Mouse (Mus musculus): ENCODE data around the gene March9. TPM values are rescaled to one million over a fixed set of nuclear protein-coding genes. Genes with fewer than 3 reads are reported as not detected.

March9 gene
- polyA plus RNA-seq, 1 experiment, result 13.1 TPM

DNA sequence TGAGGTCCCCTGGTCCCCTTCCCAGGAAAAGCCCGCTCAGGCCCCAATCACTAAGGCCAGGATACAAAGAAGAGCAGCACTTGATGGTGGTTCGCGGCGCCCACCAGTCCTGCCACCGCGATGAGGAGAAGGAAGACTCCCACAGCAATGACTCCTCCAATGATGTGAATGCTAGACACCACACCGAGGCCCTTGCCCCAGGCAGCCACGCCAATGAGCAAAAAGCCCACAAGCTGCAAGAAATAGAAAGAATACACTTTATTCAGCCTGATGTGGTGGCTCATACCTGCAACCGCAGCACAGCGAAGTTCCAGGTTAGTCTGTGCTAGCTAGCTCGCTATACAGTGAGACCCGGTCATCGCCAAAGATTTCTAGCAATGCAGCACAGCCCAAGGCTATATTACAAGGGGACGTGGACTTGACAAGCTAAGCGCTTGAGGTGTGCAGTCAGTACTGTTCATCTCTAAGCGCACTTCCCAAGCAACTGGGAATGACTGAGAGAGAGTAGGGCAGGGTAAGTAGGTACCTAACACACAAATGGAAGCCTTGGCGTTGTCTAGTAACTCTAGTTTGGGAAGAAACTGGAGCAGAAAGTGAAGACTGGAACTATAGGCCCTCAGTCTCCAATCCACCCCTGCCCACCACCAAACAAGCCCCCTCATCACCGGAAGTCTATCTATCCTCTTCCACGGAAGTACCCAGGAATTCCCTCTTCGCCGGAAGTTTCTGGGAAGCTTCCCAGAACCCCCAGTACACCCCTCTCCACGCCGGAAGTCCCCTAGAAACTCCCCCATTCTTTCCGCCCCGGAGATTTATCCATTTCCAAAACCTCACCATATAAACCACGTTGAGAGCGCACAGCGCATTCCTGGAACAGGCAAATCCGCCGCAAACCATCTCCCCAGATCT, 9.6 kb upstream of the March9 start:
- peak overlapping the region; percentile 86 for H3K4me3 ChIP-seq (ENCODE audit: insufficient read depth, low read depth, low read length)
- no peak for DNase-seq
- TF ChIP-seq CTCF (conservative IDR thresholded peaks at IDR 0.05; ENCODE audit: insufficient read depth, insufficient read length, low read depth, low read length), result no peak
- no peak for TF ChIP-seq POLR2A (IDR thresholded peaks at IDR 0.05; ENCODE audit: low read depth, low read length)
- no peaks in the 10 kb centered on the region for H3K27me3 ChIP-seq (replicated peaks; ENCODE audit: control insufficient read depth, insufficient read depth, low read length)
- peak overlapping the region; percentile 71 for H3K27ac ChIP-seq (ENCODE audit: insufficient read depth, low read depth, low read length)
- peaks cover 1% of the 10 kb centered on the region for H3K36me3 ChIP-seq (ENCODE audit: control insufficient read depth, insufficient read depth, low read length)
- 3% methylated on average over 30 of the region's 30 CpGs for WGBS
- H3K4me1 ChIP-seq (ENCODE audit: control insufficient read depth, insufficient read depth, low read length), result no peaks in the 10 kb centered on the region; the same call in 1 of the 2 replicates

DNA sequence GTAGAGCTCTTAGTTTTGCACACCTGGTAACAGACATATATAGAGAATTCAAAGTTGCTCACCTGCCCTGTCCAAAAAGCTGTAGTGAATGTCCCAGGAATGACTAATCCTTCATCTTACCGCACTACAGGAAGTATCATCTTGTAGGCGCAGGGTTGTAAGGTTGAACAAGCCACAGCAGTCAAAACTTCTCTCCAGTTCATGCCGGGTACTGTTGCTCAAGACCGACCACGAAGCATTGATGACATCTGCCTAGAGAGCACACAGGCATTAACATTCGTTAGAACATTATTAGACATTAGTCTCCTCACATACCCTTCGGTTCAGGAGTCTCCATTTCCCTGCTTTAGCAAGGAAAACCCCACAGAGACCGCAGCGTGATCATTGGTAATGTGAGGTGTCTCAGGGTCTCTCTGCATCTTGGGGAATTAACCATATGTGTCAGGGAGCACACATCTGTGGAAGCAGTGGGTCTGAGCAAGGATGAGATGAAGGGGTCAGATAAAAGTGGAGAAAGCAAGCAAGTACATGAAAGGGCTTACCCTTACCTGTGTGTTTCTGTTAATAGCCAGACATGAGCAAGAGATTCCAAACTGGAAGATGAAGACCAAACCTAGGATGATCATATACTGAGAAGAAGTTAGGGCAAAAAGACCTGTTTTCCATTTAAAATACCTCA, 8.5 kb upstream of the March9 start:
- Histone ChIP-seq H3K36me3 (ENCODE audit: control insufficient read depth, insufficient read depth, low read length) (peaks cover 1% of the 10 kb centered on the region), H3K27ac (ENCODE audit: insufficient read depth, low read depth, low read length) (no peak overlapping the region), H3K4me3 (ENCODE audit: insufficient read depth, low read depth, low read length) (no peak overlapping the region), H3K27me3 (replicated peaks; ENCODE audit: control insufficient read depth, insufficient read depth, low read length) (no peaks in the 10 kb centered on the region), H3K4me1 (ENCODE audit: control insufficient read depth, insufficient read depth, low read length) (peaks cover 3% of the 10 kb centered on the region)
- 67% methylated on average over 9 of the region's 9 CpGs for WGBS
- no peak for TF ChIP-seq CTCF (conservative IDR thresholded peaks at IDR 0.05; ENCODE audit: insufficient read depth, insufficient read length, low read depth, low read length)
- no peak for TF ChIP-seq POLR2A (IDR thresholded peaks at IDR 0.05; ENCODE audit: low read depth, low read length)
- DNase-seq, result no peak

DNA sequence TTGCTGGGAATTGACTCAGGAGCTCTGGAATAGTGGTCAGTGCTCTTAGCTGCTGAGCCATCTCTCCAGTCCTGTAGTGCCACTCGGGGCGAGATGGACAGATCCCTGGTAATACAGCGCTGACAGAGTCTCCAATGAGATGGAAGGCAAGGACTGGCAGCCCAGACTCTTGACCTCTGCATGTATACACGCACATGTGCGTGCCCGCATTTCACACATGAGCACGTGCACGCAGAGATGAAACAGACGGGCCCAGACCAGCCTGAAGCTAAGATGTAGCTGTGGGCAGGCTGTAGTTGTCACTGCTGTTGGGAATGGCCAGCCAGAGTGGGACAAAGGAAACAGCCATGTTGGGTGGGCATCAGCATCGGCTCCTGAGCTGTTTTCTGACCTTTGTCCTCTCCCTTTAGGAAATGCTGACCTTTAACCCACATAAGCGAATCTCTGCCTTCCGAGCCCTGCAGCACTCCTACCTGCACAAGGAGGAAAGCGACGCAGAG, 6.6 kb upstream of the March9 start:
- TF ChIP-seq CTCF (conservative IDR thresholded peaks at IDR 0.05; ENCODE audit: insufficient read depth, insufficient read length, low read depth, low read length) (no peak), POLR2A (IDR thresholded peaks at IDR 0.05; ENCODE audit: low read depth, low read length) (no peak)
- Histone ChIP-seq H3K27ac (ENCODE audit: insufficient read depth, low read depth, low read length) (no peak overlapping the region), H3K27me3 (replicated peaks; ENCODE audit: control insufficient read depth, insufficient read depth, low read length) (no peaks in the 10 kb centered on the region), H3K36me3 (ENCODE audit: control insufficient read depth, insufficient read depth, low read length) (peaks cover 1% of the 10 kb centered on the region), H3K4me1 (ENCODE audit: control insufficient read depth, insufficient read depth, low read length) (peaks cover 3% of the 10 kb centered on the region), H3K4me3 (ENCODE audit: insufficient read depth, low read depth, low read length) (no peak overlapping the region)
- no peak for DNase-seq
- WGBS, result 81% methylated on average over 14 of the region's 14 CpGs

DNA sequence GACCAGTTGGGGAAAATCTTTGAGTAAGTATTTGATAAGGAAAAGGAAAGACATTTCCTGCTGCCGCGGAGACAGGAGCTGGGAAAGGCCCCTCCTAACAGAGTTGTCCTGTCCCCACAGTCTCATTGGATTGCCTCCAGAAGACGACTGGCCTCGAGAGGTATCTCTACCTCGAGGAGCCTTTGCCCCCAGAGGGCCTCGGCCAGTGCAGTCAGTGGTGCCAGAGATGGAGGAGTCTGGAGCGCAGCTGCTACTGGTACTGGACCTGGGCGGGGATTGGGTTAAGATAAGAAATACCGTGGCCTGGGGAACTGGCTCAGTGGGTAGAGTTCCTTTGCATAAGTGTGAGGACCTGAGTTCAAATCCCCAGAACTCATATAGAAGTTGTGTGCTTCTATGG, 6.0 kb upstream of the March9 start:
- Histone ChIP-seq H3K27me3 (replicated peaks; ENCODE audit: control insufficient read depth, insufficient read depth, low read length) (no peaks in the 10 kb centered on the region), H3K27ac (ENCODE audit: insufficient read depth, low read depth, low read length) (no peak overlapping the region), H3K4me1 (ENCODE audit: control insufficient read depth, insufficient read depth, low read length) (peaks cover 3% of the 10 kb centered on the region), H3K4me3 (ENCODE audit: insufficient read depth, low read depth, low read length) (no peak overlapping the region), H3K36me3 (ENCODE audit: control insufficient read depth, insufficient read depth, low read length) (peaks cover 1% of the 10 kb centered on the region)
- TF ChIP-seq POLR2A (IDR thresholded peaks at IDR 0.05; ENCODE audit: low read depth, low read length) (no peak), CTCF (conservative IDR thresholded peaks at IDR 0.05; ENCODE audit: insufficient read depth, insufficient read length, low read depth, low read length) (no peak)
- DNase-seq, result peak; percentile 60
- WGBS, result 61% methylated on average over 9 of the region's 9 CpGs

DNA sequence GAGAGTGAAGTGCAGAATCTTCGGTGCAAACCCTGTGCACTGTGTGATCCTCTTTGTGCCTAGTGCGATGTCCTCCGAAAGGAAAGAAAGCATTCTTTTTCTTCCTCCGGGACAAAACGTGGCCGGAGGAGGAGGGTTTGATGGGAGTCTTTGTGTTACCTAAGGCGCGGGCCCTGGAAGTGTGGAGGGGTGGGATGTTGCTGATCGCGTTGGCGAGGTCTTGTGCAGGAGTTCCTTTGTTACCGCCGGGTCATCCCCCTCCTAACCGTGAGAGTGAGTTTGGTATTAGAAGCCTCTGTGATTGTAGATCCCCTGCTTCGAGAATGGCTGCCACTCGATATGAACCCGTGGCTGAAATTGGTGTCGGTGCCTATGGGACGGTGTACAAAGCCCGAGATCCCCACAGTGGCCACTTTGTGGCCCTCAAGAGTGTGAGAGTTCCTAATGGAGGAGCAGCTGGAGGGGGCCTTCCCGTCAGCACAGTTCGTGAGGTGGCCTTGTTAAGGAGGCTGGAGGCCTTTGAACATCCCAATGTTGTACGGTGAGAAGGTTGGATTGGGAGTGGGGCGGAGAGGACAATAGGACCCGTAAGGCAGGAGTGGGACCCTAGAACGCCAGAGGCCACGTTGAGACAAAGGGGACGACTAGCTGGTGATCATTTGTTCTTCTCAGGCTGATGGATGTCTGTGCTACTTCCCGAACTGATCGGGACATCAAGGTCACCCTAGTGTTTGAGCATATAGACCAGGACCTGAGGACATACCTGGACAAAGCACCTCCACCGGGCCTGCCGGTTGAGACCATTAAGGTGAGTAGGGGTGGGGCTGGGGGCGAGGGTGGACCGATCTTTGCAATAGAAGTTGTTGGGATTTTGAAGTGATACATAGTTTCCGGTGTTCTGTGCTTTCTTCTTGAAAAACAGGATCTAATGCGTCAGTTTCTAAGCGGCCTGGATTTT, 4.2 kb upstream of the March9 start:
- peak overlapping the region; percentile 79 for H3K27ac ChIP-seq (ENCODE audit: insufficient read depth, low read depth, low read length)
- H3K36me3 ChIP-seq (ENCODE audit: control insufficient read depth, insufficient read depth, low read length), result peaks cover 1% of the 10 kb centered on the region
- no peaks in the 10 kb centered on the region for H3K27me3 ChIP-seq (replicated peaks; ENCODE audit: control insufficient read depth, insufficient read depth, low read length)
- DNase-seq, result no peak
- H3K4me1 ChIP-seq (ENCODE audit: control insufficient read depth, insufficient read depth, low read length), result peaks cover 3% of the 10 kb centered on the region
- 9% methylated on average over 37 of the region's 37 CpGs for WGBS
- TF ChIP-seq POLR2A (IDR thresholded peaks at IDR 0.05; ENCODE audit: low read depth, low read length), result no peak
- no peak for TF ChIP-seq CTCF (conservative IDR thresholded peaks at IDR 0.05; ENCODE audit: insufficient read depth, insufficient read length, low read depth, low read length)
- peak overlapping the region; percentile 84 for H3K4me3 ChIP-seq (ENCODE audit: insufficient read depth, low read depth, low read length)

DNA sequence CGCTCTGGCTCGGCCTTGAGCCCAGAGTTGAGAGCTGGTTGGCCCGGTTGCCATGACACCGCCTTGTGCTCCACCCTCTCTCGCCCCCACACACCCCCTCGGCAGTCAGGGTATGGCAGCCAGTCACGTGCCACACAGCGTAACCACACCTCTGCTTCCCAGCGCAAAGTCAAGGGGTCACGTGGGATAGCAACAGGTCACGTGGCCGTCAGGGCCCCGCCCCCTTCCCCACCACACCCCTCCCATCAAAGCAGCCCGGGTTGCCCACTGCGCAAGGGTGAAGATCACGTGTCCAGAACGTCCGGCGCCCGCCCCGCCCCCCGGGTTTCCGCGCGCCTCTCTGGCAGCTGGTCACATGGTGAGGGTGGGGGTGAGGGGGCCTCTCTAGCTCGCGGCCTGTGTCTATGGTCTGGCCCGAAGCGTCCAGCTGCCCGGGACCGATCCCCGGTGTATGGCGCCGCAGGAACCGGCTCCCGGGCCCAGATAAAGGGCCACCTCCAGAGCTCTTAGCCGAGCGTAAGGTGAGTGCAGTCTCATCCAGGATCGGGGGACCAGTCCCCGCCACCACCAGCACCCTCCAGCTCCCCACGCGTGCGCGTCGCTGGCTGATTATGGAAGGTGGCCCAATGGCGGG, 3.4 kb upstream of the March9 start, which contains the start of gene Cdk4:
Gene Cdk4, plus strand, starts transcription at position 296 of the 634 bp plus-strand sequence.
- 1% methylated on average over 46 of the region's 46 CpGs for WGBS
- Histone ChIP-seq H3K27me3 (replicated peaks; ENCODE audit: control insufficient read depth, insufficient read depth, low read length) (no peaks in the 10 kb centered on the region), H3K4me3 (ENCODE audit: insufficient read depth, low read depth, low read length) (peak within 1 kb of the TSS; percentile 84), H3K27ac (ENCODE audit: insufficient read depth, low read depth, low read length) (peak within 1 kb of the TSS; percentile 79), H3K4me1 (ENCODE audit: control insufficient read depth, insufficient read depth, low read length) (peaks cover 3% of the 10 kb centered on the region), H3K36me3 (ENCODE audit: control insufficient read depth, insufficient read depth, low read length) (peaks cover 1% of the 10 kb centered on the region)
- peak; percentile 99 for DNase-seq
- TF ChIP-seq CTCF (conservative IDR thresholded peaks at IDR 0.05; ENCODE audit: insufficient read depth, insufficient read length, low read depth, low read length) (no peak), POLR2A (IDR thresholded peaks at IDR 0.05; ENCODE audit: low read depth, low read length) (peak; percentile 5)
